Mouse (Mus musculus) gastrocnemius, adult 18-20 months (tissue): ENCODE data around the gene Slc9a6. TPM values are rescaled to one million over a fixed set of nuclear protein-coding genes. Genes with fewer than 3 reads are reported as not detected.

Experiments used
- DNase-seq: peaks from one replicate; pipeline ENCODE4 v3.0.0; 2021; ENCODE audit warnings: low spot score
- total RNA-seq, 2 experiments: library from RNA; stranded (reverse); gene quantifications; 2 replicates each; pipeline ENCODE4 v1.2.3; 2021

The Slc9a6 gene
- total RNA-seq, 2 experiments from 2014 or later, result 25.1 to 26.3 TPM

GRCm38 (mm10) chrX:56665226-56665973, 55.8 kb downstream of the Slc9a6 start:
- DNase-seq, result peak; percentile 53

DNA sequence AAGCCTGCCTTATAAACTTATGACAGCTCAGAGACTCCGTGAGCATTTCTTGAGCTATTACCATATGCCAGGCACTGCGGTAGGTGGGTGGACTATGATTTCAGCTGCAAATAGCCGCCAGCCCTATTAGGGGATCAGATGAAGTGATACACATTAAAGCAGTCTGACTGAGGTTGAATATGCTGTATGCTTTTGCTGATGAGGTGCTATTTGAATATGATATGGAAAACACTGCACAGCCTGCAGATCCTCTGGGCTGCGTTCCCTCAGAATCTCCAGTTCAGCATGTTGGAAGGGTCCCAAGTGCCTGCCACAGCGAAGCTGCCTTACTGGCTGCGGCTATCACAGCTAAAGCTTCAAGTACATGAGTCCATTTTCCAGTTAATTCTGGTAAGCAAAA, 57.7 kb downstream of the Slc9a6 start:
- peak; percentile 47 for DNase-seq

GRCm38 (mm10) chrX:56668051-56668450, 58.5 kb downstream of the Slc9a6 start:
- DNase-seq, result no peak

- DNase-seq, result no peak
Observed at GRCm38 (mm10) chrX:56668501-56668900, 58.9 kb downstream of the Slc9a6 start.

DNA sequence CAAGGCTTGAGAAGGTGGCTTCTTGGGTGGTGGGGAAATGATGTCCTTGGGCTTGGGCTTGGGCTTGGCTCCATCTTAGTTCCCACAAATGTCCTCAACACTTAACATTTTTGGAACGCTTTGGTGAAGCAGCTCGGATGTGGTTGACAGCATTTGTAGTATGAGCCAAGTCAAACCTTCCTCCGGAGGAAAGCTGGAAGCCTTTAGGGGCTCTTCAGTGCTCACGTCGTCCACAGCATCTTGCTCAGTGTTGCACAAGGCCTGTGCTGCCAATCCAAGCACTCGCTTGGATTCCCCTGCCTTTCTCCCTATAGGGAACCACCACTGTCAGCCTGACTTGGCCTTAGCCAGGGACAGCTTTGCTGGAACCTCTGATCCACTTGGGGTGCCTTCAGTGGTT, 66.0 kb downstream of the Slc9a6 start:
- DNase-seq, result no peak

GRCm38 (mm10) chrX:56677736-56678135, 68.2 kb downstream of the Slc9a6 start:
- no peak for DNase-seq

DNA sequence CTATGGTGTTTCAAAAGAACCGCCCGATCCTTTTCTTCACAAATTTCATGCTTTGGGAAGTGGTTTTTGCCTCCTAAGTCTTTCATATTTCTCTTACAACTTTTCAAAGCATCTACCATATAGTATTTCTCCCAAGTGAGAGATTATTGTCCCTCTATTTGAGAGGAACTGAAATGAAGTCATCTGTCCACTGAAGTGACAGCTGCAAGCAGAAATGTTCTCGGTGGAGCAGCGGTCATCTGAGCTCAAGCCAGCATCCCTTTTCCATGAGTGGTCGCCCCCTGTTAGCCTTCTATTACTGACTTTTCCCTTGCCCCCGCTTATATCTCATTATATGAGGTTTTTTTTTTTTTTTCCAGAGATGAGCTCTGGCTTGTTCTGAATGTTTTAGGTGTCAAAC, 69.5 kb downstream of the Slc9a6 start:
- no peak for DNase-seq

DNA sequence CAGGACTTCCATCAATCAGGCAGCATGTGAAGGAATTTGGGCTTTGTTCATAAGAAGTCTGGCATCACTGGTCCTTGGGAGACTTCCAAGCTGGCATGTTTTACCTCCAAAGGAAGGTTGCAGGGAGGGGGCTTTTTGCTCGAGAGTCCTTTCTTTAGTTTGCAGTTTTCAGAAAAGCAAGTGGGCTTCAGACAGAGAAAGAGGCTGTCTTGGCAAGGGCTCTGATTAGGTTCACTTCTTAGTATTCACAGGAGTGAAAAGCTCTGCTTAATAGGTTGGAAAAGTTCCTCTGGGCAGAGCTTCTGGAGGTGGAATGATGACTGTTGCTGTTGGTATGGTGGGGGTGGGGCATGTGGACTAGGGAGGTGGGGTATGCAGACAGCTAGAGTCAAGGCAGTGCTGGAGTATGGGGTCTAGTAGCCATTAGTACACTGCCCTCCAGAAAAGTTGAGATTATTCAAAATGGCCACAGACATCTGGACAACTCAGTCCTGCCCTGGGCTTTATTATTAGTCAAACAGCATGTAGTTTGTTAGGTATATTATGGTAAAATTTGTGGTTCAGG, 72.7 kb downstream of the Slc9a6 start:
- no peak for DNase-seq

DNA sequence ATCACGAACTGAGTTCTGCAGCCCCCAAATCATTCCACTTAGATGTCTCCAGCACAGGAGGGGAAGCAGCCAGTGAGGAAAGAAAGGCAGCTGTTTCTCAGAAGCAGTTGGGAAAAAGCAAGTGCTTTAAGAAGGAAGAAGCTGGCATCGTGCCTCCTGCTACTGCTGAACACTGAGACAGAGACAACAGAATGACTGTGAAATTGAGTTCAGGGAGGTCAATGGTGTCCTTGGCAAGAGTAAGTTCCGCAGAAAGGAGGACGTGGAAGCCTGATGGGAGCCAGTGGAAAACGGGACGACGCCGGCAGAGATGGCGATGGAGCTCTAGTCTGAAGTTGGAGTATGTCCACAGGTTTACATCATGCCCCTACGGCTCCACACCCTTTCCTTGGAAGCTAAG, 74.0 kb downstream of the Slc9a6 start:
- peak; percentile 15 for DNase-seq

- no peak for DNase-seq
Observed at GRCm38 (mm10) chrX:56692554-56692953, 83.0 kb downstream of the Slc9a6 start.

- DNase-seq, result no peak
Observed at GRCm38 (mm10) chrX:56694539-56694938, 85.0 kb downstream of the Slc9a6 start.

DNA sequence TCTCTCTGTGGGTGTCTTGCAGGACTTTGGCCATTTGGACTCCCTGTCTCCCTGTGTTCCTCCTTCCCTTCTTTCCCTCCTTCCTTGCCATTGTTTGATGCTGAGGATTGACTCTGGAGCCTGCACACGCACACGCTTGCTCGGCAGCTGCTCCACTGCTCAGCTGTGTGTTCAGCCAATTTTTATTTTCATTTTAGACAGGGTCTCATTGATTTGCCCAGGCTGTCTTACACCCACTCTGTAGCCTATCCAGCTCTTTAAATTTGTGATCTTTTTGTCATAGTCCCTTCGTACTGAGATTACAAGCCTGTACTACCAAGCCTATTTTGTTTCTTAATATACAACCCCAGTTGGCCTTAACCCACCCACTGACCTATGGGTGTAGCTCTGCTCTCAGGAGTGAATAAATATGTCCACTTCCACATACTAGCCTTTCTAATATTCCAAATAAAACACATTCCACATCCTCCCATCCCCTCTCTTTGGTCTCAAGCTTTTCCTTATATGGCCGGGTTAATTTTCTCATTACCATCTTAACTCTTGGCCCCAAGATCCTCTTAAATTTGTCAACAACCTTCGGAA, 87.7 kb downstream of the Slc9a6 start:
- no peak for DNase-seq

- no peak for DNase-seq
Observed at GRCm38 (mm10) chrX:56697886-56698285, 88.3 kb downstream of the Slc9a6 start.

DNA sequence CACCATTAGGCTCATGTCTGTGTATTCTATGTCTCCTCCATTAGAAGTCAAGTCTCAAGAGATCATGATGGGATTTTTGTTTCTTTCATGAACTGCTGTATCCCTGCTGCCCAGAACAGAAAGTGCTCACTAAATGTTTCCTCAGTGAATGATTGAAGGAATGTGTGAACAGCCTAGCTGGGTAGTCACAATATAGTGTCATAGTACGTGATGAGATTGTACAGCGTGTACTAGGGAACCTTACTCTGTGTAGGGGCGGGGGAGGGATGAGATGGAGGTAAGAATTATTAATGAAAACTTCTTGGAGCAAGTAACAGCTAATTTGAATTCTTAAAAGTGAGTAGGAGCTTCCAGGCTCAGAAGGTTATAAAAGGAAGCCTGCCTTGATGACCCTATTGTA, 91.7 kb downstream of the Slc9a6 start:
- DNase-seq, result no peak

GRCm38 (mm10) chrX:56703965-56704562, 94.5 kb downstream of the Slc9a6 start:
- DNase-seq, result no peak

DNA sequence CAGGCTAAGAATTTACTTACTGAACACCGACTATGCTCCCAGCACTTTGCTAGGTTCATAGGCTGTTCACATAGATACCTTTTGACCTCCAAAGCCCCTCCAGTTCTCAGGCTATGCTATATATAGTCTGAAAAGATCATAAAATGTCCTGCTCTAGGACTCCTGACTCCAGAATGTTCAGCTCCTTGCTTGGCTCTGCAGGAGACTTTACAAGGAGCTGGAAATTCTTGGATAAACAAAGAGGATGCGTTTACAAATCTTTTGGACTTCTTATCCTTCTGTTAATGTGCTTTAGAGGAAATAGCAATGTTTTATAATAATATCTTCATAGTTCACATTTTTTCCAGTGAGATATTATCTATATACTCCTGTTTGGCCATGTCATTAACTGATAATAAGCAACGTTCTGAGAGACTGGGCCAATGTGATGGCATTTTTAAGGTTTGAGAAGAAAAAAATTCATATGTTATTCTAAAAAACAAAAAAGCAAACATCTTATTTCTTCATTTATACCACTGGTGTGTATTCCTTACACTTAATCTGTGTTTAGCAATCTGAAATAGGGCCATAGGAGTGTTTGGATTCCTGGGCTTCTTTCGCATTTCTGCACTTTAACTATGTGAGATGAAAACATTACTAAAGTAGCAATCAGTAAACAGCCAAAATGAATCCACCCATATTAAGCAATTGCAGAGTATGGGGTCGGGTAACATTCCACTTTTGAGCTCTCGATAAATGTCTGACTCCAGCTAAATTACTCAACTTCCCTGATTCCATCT, 99.2 kb downstream of the Slc9a6 start:
- DNase-seq, result no peak

DNA sequence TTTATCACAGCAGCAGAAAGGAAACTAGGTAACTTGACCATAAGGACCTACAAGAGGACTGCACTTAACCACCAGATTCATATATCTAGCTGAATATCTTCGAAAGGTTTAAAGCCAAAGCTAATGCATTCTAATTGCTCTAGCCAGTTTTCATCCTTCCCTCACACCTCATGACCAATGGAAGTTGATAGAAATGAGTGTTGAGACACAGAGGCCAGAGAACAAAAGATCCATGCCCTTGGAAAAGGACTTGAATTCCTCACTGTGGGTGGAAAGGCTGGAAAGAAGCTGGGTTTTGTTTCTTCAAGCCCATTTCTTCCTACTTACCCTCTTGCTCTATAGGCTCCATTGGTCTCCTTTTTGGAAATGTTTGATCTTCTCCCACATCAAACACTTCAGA, 101.0 kb downstream of the Slc9a6 start:
- no peak for DNase-seq

DNA sequence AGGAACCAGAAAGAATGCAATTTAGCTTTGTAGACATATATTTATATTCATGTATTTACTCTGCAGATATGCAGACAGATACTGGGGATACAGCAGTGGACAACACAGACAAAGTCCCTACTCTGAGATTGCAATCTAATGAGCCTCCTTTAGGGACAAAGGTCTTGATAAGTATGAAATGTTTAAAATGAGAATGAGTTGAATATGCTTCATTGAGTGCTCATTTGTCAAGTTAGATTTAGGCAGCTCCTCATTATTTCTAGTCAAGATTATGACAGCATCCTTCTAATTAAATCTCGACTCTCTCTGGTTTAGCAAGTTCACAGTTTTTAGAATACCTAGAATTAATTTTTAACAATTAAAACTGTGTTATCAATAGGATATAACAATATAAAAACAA, 103.1 kb downstream of the Slc9a6 start:
- DNase-seq, result no peak
